Mouse (Mus musculus) stomach, embryonic 14.5 days (tissue): ENCODE data around the gene Thbs1. TPM values are rescaled to one million over a fixed set of nuclear protein-coding genes. Genes with fewer than 3 reads are reported as not detected.

Experiments used
- ATAC-seq: fragments of 200-750 bp; cut with Nextera tagmentation; 2 replicates; pipeline ENCODE4 v1.8.0; 2017; ENCODE audit warnings: low read depth, moderate TSS enrichment; ENCODE audit not compliant: insufficient number of reproducible peaks, insufficient read depth, low FRiP score
- H3K27ac ChIP-seq: fragments of 300-500 bp; sonication (generic); 2 replicates; pipeline ENCODE4 v1.5.1; 2014; ENCODE audit warnings: mild to moderate bottlenecking, low read length, moderate library complexity, mixed read lengths
- H3K27me3 ChIP-seq: fragments of 300-500 bp; sonication (generic); 2 replicates; pipeline ENCODE4 v1.6.1; 2014; ENCODE audit warnings: low read length, control low read depth, mixed read lengths; ENCODE audit not compliant: control insufficient read depth, insufficient read depth
- H3K36me3 ChIP-seq: fragments of 300-500 bp; sonication (generic); 2 replicates; pipeline ENCODE4 v1.6.1; 2014; ENCODE audit warnings: mild to moderate bottlenecking, control low read depth, low read length, moderate library complexity, mixed read lengths; ENCODE audit not compliant: control insufficient read depth, insufficient read depth
- H3K4me1 ChIP-seq: fragments of 300-500 bp; sonication (generic); 2 replicates; pipeline ENCODE4 v1.6.1; 2014; ENCODE audit warnings: low read length, control low read depth, mixed read lengths; ENCODE audit not compliant: control insufficient read depth, insufficient read depth
- H3K4me2 ChIP-seq: fragments of 300-500 bp; sonication (generic); replicated peaks from 2 replicates; pipeline ENCODE4 v1.6.1; 2014; ENCODE audit warnings: low read depth, low read length, control low read depth
- H3K4me3 ChIP-seq: fragments of 300-500 bp; sonication (generic); 2 replicates; pipeline ENCODE4 v1.5.1; 2014; ENCODE audit warnings: low read depth, low read length, control low read depth
- H3K9ac ChIP-seq: fragments of 300-500 bp; sonication (generic); replicated peaks from 2 replicates; pipeline ENCODE4 v1.6.1; 2014; ENCODE audit warnings: low read depth, mild to moderate bottlenecking, control low read depth, low read length, moderate library complexity, mixed read lengths
- H3K9me3 ChIP-seq: fragments of 300-500 bp; sonication (generic); 2 replicates; pipeline ENCODE4 v1.6.1; 2016; ENCODE audit warnings: low read depth, low read length, control low read depth; ENCODE audit not compliant: control insufficient read depth
- WGBS: fragments of 180-500 bp; shearing (Covaris S2); extraction: QIAGEN DNeasy Blood & Tissue Kit; methylation state at CpG from one replicate; pipeline ENCODE4 v1.1.7; 2014; 5-methylcytosine and 5-hydroxymethylcytosine counted together
- polyA plus RNA-seq: library from polyadenylated mRNA; unstranded; fragments of >200 nt; fragmentation: Nextera tagmentation; extraction: Ambion mirVana; gene quantifications from 2 replicates; pipeline ENCODE4 v1.2.1, GENCODE M21; 2014

Thbs1 gene
- polyA plus RNA-seq, 1 experiment from 2014 or later = 63.4 TPM

DNA sequence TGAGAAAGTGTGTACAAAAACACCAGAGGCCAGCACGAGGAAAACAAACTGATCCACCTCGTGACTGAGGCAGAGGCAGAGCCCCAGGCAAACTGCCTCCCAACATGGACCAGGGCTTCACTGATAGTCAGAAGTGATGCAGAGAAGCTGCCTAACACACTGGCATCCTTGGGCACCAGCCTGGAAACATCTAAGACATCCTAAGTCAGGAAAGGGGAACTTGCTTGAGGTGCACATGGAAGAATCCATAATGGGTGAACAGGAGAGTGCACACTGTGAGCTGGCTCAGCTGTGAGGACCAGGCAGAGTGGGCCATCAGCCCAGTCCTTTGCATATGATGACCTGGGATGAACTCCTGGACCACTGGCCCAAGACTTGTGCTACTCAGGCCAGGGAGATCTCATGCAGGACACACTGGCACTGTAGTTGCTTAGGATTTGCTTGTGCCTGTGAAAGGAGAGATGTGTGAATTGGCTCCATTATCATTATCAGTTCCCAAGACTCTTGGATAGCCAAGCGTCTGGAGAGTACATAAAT lies 5.1 kb downstream of the Thbs1 start:
- no peak for ATAC-seq
- H3K27ac ChIP-seq = no peak overlapping the region
- no peaks in the 10 kb centered on the region for H3K27me3 ChIP-seq
- no peaks in the 10 kb centered on the region for H3K9me3 ChIP-seq
- no peak overlapping the region for H3K4me3 ChIP-seq
- peaks cover 66% of the 10 kb centered on the region for H3K36me3 ChIP-seq
- no peak overlapping the region for H3K4me2 ChIP-seq
- H3K4me1 ChIP-seq = 0 out of 2 replicates have a peak, but pooled peaks cover 2% of the 10 kb centered on the region
- no peak overlapping the region for H3K9ac ChIP-seq
- 71% methylated on average over 3 of the region's 3 CpGs for WGBS

DNA sequence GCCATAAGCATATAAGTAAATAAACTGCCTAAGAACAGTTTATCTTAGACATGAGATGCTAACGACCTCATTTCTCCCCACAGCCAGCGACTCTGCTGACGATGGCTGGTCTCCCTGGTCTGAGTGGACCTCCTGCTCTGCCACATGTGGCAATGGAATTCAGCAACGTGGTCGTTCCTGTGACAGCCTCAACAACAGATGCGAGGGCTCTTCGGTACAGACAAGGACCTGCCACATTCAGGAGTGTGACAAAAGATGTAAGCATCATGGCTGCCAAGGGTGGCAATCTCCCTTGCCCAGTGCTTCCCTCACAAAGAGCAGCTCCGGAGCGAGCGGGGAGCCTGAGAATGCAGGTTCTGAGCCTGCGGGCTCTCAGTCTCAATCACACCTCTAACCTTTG lies 5.7 kb downstream of the Thbs1 start:
- 65% methylated on average over 11 of the region's 11 CpGs for WGBS
- Histone ChIP-seq H3K27ac (no peak overlapping the region), H3K9ac (no peak overlapping the region), H3K36me3 (peaks cover 71% of the 10 kb centered on the region), H3K4me2 (no peak overlapping the region), H3K4me1 (0 out of 2 replicates have a peak, but pooled peaks cover 2% of the 10 kb centered on the region), H3K27me3 (no peaks in the 10 kb centered on the region), H3K9me3 (no peaks in the 10 kb centered on the region), H3K4me3 (no peak overlapping the region)
- ATAC-seq = no peak

DNA sequence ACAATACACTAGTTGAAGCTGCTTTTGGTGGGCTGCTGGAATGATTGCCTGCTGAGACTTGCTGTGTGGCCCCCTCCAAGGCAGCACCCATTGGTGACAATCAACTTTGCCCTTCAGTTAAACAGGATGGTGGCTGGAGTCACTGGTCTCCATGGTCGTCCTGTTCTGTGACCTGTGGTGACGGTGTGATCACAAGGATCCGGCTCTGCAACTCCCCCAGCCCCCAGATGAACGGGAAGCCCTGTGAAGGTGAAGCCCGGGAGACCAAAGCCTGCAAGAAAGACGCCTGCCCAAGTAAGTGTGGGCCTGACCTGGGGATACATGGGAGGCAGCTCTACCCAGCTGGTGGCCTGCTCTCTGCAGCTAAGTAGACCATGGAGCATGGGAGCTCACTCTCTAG lies 6.4 kb downstream of the Thbs1 start:
- Histone ChIP-seq H3K36me3 (peaks cover 76% of the 10 kb centered on the region), H3K27ac (no peak overlapping the region)
- 84% methylated on average over 6 of the region's 6 CpGs for WGBS

DNA sequence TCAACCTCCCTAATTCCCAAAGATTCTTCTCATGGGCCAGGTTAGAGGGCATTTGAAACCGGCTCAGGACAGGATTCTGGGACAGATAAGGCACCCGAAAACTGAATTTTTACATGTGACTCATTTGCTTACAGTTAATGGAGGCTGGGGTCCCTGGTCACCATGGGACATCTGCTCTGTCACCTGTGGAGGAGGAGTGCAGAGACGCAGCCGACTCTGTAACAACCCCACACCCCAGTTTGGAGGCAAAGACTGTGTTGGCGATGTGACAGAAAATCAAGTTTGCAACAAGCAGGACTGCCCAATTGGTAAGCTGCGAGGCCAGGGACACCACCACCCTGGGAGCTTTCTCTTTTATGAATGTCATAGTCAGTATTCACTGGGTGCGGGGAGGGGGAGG lies 6.8 kb downstream of the Thbs1 start:
- ATAC-seq = no peak
- Histone ChIP-seq H3K4me3 (no peak overlapping the region), H3K36me3 (peaks cover 78% of the 10 kb centered on the region), H3K9me3 (no peaks in the 10 kb centered on the region), H3K4me1 (no peaks in the 10 kb centered on the region), H3K4me2 (no peak overlapping the region), H3K27me3 (no peaks in the 10 kb centered on the region), H3K27ac (no peak overlapping the region), H3K9ac (no peak overlapping the region)
- 91% methylated on average over 7 of the region's 7 CpGs for WGBS

More for the DNA sequence above, 6.4 kb downstream of the Thbs1 start:
- Histone ChIP-seq H3K4me1 (0 out of 2 replicates have a peak, but pooled peaks cover 1% of the 10 kb centered on the region), H3K4me2 (no peak overlapping the region), H3K9ac (no peak overlapping the region), H3K4me3 (no peak overlapping the region), H3K27me3 (no peaks in the 10 kb centered on the region), H3K9me3 (no peaks in the 10 kb centered on the region)
- ATAC-seq = no peak

DNA sequence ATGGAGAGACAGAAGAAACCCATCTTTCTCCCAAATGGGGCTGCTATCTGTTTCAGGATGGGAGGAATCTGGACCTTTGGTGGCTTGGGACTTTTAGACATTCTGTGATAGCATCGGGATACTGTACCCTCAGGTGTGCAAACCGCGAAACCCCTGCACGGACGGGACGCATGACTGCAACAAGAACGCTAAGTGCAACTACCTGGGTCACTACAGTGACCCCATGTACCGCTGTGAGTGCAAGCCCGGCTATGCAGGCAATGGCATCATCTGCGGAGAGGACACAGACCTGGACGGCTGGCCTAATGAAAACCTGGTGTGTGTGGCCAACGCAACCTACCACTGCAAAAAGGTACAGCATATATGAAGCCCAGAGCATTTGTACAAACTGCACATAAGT lies 8.0 kb downstream of the Thbs1 start:
- no peaks in the 10 kb centered on the region for H3K9me3 ChIP-seq
- H3K4me2 ChIP-seq = no peak overlapping the region
- no peak for ATAC-seq
- H3K4me1 ChIP-seq = no peaks in the 10 kb centered on the region
- peaks cover 89% of the 10 kb centered on the region for H3K36me3 ChIP-seq
- no peak overlapping the region for H3K27ac ChIP-seq
- no peak overlapping the region for H3K4me3 ChIP-seq
- H3K9ac ChIP-seq = no peak overlapping the region
- H3K27me3 ChIP-seq = no peaks in the 10 kb centered on the region
- 96% methylated on average over 12 of the region's 12 CpGs for WGBS

DNA sequence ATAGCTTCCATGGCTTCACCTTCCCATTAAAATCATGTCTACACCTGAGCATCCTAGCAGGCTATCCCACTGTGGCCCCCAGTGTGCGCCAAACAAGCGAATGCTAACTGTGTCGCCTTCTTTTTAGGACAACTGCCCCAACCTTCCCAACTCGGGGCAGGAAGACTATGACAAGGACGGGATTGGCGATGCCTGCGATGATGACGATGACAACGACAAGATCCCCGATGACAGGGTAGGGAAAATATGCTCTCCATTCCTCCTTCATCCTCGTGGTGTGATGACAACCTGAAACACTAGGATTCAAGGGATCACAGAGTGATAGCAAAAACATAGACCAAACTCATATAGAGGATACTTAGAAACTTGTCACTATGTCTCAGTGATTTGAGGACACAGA lies 8.4 kb downstream of the Thbs1 start:
- no peaks in the 10 kb centered on the region for H3K4me1 ChIP-seq
- H3K27ac ChIP-seq = no peak overlapping the region
- 95% methylated on average over 11 of the region's 11 CpGs for WGBS
- H3K36me3 ChIP-seq = peaks cover 89% of the 10 kb centered on the region
- H3K9me3 ChIP-seq = no peaks in the 10 kb centered on the region
- ATAC-seq = no peak
- no peaks in the 10 kb centered on the region for H3K27me3 ChIP-seq
- H3K9ac ChIP-seq = no peak overlapping the region
- H3K4me3 ChIP-seq = no peak overlapping the region
- no peak overlapping the region for H3K4me2 ChIP-seq

DNA sequence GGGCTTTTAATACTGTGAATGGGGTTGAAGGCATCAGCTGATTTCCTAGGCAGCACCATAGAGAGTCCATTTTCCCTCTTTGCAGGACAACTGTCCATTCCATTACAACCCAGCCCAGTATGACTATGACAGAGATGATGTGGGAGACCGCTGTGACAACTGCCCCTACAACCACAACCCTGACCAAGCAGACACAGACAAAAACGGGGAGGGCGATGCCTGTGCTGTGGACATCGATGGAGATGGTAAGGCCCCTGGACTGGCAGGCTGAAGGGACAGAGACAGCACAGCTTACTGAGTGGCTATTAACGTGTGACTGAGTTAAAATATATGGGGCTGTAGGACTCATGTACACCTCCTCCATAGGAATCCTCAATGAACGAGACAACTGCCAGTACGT lies 9.1 kb downstream of the Thbs1 start:
- Histone ChIP-seq H3K9ac (no peak overlapping the region), H3K27ac (no peak overlapping the region), H3K4me2 (no peak overlapping the region), H3K27me3 (no peaks in the 10 kb centered on the region), H3K4me1 (no peaks in the 10 kb centered on the region), H3K9me3 (no peaks in the 10 kb centered on the region), H3K4me3 (no peak overlapping the region), H3K36me3 (peaks cover 90% of the 10 kb centered on the region)
- no peak for ATAC-seq
- 90% methylated on average over 7 of the region's 7 CpGs for whole genome bisulfite sequencing

DNA sequence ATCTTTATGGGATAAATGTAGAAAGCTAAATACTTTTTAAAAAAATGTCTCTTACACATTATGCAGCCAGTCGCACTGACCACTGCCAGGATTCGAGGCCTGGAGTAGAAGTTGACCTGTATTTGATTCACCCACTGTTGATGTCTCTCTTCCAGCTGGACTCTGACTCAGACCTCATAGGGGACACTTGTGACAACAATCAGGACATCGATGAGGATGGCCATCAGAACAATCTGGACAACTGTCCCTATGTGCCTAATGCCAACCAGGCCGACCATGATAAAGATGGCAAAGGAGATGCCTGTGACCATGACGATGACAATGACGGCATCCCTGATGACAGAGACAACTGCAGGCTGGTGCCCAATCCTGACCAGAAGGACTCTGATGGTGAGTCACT lies 10.6 kb downstream of the Thbs1 start:
- 98% methylated on average over 6 of the region's 6 CpGs for WGBS
- ATAC-seq = no peak
- no peaks in the 10 kb centered on the region for H3K27me3 ChIP-seq
- H3K27ac ChIP-seq = no peak overlapping the region
- H3K36me3 ChIP-seq = peaks cover 83% of the 10 kb centered on the region
- no peak overlapping the region for H3K4me2 ChIP-seq
- H3K9ac ChIP-seq = no peak overlapping the region
- no peaks in the 10 kb centered on the region for H3K9me3 ChIP-seq
- no peak overlapping the region for H3K4me3 ChIP-seq
- 0 out of 2 replicates have a peak, but pooled peaks cover 3% of the 10 kb centered on the region for H3K4me1 ChIP-seq

DNA sequence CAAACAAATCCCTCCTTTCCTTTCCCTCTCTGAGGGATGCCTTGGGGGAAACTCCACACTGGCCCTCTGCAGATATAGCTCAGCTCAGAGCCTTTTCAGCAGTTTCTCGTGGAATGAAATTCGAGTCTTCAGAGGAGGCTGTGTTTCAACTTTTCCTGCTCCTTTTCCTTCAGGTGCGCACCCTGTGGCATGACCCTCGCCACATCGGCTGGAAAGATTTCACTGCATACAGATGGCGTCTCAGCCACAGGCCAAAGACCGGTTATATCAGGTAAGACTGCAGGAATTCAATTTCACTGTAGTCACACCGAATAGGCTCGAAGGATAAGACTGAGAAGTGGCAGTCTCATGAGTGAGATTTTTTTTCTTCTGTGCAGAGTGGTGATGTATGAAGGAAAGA lies 12.1 kb downstream of the Thbs1 start:
- 0 out of 2 replicates have a peak, but pooled peaks cover 3% of the 10 kb centered on the region for H3K4me1 ChIP-seq
- H3K9me3 ChIP-seq = no peaks in the 10 kb centered on the region
- H3K27me3 ChIP-seq = no peaks in the 10 kb centered on the region
- no peak overlapping the region for H3K27ac ChIP-seq
- no peak for ATAC-seq
- no peak overlapping the region for H3K4me3 ChIP-seq
- H3K9ac ChIP-seq = no peak overlapping the region
- H3K4me2 ChIP-seq = no peak overlapping the region
- 89% methylated on average over 9 of the region's 9 CpGs for WGBS
- peaks cover 69% of the 10 kb centered on the region for H3K36me3 ChIP-seq
